15 mouse cellular contexts compared by ENCODE assay signal in genomic region chr7:64566371-64567243, GRCm38 (mm10).
A peak's percentile ranks its signal among the peaks of the same experiment; 100 is the strongest.
DNase-seq lines count a peak whose midpoint lies in the region; ATAC-seq lines count a peak whose summit lies in the region.
"Had no signal": no experiment of that assay in that cellular context is flagged by ENCODE, and none has a peak within 500 bp of the region (broad histone marks: within the 10 kb centered on the region; RNA-seq: fewer than 3 reads in every experiment).

No protein-coding gene starts in this region.

- DNase-seq in cerebellum, adult 9-11 months: peak; percentile 61
- DNase-seq in cerebellum, adult 8-10 months: no peak
- peak; percentile 48 to 55 for DNase-seq in frontal cortex, postnatal 36 days (ENCODE audit: low spot score in 2 of 2)
- no peak for DNase-seq in frontal cortex, postnatal 10 days (ENCODE audit: low spot score in 2 of 2)
- peak; percentile 84 for DNase-seq in brain, adult 2 months (ENCODE audit: low read depth, low spot score)
- DNase-seq in right cerebral cortex, postnatal 25 days: peak; percentile 51
- DNase-seq: adrenal gland, postnatal 36 days; B cell, adult 2 months; gastrocnemius, adult 2 months; kidney, adult 11 months; kidney, postnatal 36 days; lung, postnatal 4 days; midbrain, embryonic 14.5 days had no signal

- no peak for ATAC-seq in monocyte, adult 5-6 weeks (replicated peaks; ENCODE audit: insufficient number of reproducible peaks, low FRiP score, low TSS enrichment, poor library complexity, severe bottlenecking)
- ATAC-seq: Patski had no signal

Comparison
In these comparisons a context has a peak if more than half of its experiments do, and no peak if none do; other contexts are left out.
1. DNase-seq: peak in cerebellum, adult 9-11 months (single experiment), frontal cortex, postnatal 36 days (2 of 2), brain, adult 2 months (single experiment) and right cerebral cortex, postnatal 25 days (single experiment); none in cerebellum, adult 8-10 months (single experiment) and frontal cortex, postnatal 10 days (0 of 2).